Mouse (Mus musculus): ENCODE measurements at regions not wholly inside any gene's neighbourhood (a gene's known extent, or its start where the extent isn't known, plus 50 kb on each side); places are given as distances from the start of the nearest gene placed in this dataset.

GRCm38 (mm10) chr1:120801248-120801979 lies 199.2 kb downstream of the En1 start:
- TF ChIP-seq CTCF (IDR thresholded peaks at IDR 0.05; ENCODE audit: extremely low read depth, insufficient read length, insufficient replicate concordance, low read depth, low read length) (no peak), POLR2A (IDR thresholded peaks at IDR 0.05; ENCODE audit: low read depth, low read length) (no peak)

All from small intestine, adult 2 months (tissue).